Mouse (Mus musculus): ENCODE measurements around the gene Gm10097.
A peak's percentile ranks its signal among the peaks of the same experiment; 100 is the strongest.

Gene Gm10097

DNA sequence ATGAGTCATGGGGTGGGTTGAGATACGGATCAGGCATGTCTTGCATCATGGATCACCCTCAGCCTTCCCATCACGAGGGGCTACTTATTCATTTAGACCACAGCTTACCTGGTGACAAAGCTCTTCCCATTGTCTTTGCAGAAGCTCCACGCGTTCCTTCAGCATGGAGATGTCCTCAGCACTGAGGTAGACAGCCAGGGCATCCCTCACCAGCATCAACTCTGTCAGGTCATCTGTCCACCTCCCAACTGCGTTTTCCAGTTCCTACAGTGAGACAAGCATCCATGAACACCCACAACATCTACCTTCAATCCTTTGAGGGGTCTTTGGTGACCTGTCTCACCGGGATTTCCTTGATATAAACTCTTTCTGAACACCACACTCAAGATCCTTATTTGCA lies 14.7 kb downstream of the Gm10097 start:
- no peak for DNase-seq (ENCODE audit: low read depth, low spot score)

- peak; percentile 29 for DNase-seq (ENCODE audit: low read depth, low spot score)
Measured at GRCm38 (mm10) chr10:5085792-5086191, 16.8 kb downstream of the Gm10097 start.

DNA sequence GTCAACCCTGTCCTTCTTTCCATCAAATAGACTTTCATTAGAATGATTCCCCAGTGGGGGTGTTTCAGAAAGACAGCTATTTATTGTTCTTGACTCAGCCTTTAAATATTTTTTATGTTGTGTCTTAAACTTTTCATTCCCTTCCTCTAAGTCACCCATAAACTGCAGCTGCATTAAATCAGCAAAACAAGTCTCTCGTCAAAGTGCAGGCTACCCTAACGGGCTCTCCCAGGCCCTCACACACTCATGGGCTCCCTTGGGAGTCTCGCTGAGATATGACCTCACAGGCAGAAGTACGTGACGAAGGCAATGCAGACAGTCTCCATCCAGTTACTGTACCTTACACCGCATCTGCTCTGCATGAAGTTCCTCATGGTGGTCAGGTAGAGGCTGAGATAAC lies 17.3 kb downstream of the Gm10097 start:
- no peak for DNase-seq (ENCODE audit: low read depth, low spot score)

- DNase-seq (ENCODE audit: low read depth, low spot score), result no peak
Measured at GRCm38 (mm10) chr10:5087336-5087735, 18.3 kb downstream of the Gm10097 start.

GRCm38 (mm10) chr10:5089133-5089532 lies 20.1 kb downstream of the Gm10097 start:
- DNase-seq (ENCODE audit: low read depth, low spot score), result no peak

- no peak for DNase-seq (ENCODE audit: low read depth, low spot score)
Measured at GRCm38 (mm10) chr10:5096996-5097753, 28.2 kb downstream of the Gm10097 start.

DNA sequence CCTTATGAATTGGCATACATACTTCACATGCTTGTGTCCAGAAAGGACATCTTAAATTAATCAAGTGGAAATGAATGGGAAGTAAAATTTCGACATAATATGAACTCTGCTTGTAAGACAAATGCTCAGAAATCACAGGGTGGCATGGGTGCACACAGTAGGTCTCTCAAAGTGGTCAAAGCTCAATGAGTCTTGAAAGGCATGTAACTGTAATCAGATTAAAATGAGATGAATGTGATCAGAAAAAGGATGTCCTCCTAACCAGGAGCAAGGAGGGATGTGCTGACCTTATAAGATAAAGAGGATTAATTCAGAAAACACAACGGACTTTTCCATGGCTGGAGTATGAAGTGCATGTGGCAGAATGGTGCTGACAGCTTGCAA lies 28.8 kb downstream of the Gm10097 start:
- no peak for DNase-seq (ENCODE audit: low read depth, low spot score)

- no peak for DNase-seq (ENCODE audit: low read depth, low spot score)
Measured at GRCm38 (mm10) chr10:5110773-5111172, 41.8 kb downstream of the Gm10097 start.

DNA sequence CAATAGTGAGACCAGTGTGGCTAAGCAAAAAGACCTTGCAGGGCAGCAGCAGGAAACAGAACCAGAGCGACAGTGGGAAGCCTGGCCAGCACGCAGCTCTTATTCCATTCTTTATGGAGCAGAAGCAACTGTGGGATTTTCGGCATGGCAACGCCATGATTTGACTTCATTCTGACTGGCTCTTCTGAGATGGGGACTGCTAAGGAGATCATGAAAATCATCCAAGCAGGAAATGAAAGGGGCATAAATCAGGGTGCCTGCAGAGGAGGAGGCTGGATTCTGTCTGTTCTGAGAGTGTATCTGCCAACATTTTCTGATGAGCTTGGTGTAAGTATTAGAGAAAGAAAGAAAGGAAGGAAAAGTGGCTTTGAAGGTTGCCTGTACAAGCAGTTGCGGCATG lies 47.2 kb downstream of the Gm10097 start:
- no peak for DNase-seq (ENCODE audit: low read depth, low spot score)

DNA sequence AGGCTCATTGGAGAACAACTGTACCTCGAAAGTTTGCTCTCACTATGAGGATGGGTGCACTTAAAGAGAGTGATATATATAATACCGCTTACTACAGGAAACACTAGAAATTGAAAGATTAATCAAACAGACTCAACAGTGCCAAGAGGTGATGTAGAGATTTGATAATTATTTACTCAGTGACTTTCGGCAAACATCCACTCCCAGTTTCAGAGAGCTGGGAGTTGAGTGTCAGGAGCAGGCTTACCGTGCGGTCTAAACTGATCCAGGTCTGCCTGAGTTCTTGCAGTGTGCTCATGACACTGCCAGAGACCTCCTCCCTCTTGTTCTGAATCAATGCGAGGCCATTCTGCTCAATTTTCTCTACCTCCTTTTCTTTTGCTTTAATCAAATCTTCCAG lies 47.7 kb downstream of the Gm10097 start:
- no peak for DNase-seq (ENCODE audit: low read depth, low spot score)

Data from ES-CJ7 (cell line).